15 mouse cellular contexts compared by ENCODE assay signal in the genomic region with DNA sequence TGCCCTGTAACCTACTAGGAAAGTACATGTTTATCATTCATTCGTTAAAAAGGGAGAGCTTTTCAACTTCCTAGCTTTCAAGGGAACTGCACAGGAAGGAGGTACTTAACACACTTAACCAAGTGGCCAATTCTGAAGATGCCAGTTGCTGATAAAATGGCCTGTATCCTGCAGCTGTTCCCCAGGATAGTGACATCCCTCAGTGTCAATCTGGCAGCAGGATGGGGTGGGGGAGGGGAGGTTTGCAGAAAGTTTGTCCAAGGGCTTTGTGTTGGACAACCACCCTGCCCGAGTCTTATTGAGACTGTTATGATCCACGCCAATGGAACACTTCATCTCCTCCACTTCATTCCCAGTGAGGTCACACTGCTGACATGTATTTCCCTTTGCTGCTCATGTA. TPM values are rescaled to one million over a fixed set of nuclear protein-coding genes. Genes with fewer than 3 reads are reported as not detected.
A peak's percentile ranks its signal among the peaks of the same experiment; 100 is the strongest.
DNase-seq lines count a peak whose midpoint lies in the region; ATAC-seq and TF ChIP-seq lines count a peak whose summit lies in the region.
"Had no signal": no experiment of that assay in that cellular context is flagged by ENCODE, and none has a peak within 500 bp of the region (broad histone marks: within the 10 kb centered on the region; RNA-seq: fewer than 3 reads in every experiment).

No protein-coding gene starts in this region.

- no peak overlapping the region for H3K4me3 ChIP-seq in limb, embryonic 14.5 days (replicated peaks; ENCODE audit: low read length)
- H3K4me3 ChIP-seq in limb, embryonic 10.5 days: no peak overlapping the region
- H3K4me3 ChIP-seq in stomach, embryonic 14.5 days (ENCODE audit: low read depth, low read length): no peak overlapping the region
- H3K4me3 ChIP-seq in stomach, postnatal 0 days (ENCODE audit: low read depth, low read length): no peak overlapping the region
- H3K4me3 ChIP-seq in heart, adult 2 months: no peak overlapping the region
- H3K4me3 ChIP-seq: heart, embryonic 12.5 days; hindbrain, embryonic 10.5 days had no signal

- no peak for TF ChIP-seq EP300 in stomach, postnatal 0 days (optimal IDR thresholded peaks at IDR 0.05)
- no peak for TF ChIP-seq EP300 in heart, adult 2 months (IDR thresholded peaks at IDR 0.05; ENCODE audit: insufficient read depth, low read depth, low read length)

- intact Hi-C loops in heart, adult 2 months (cut with DNase I): no loop called here

- WGBS in limb, embryonic 14.5 days: 42% methylated on average over 3 of the region's 3 CpGs
- WGBS in limb, embryonic 10.5 days: 62% methylated on average over 3 of the region's 3 CpGs
- 32% methylated on average over 3 of the region's 3 CpGs for WGBS in stomach, embryonic 14.5 days
- WGBS in stomach, postnatal 0 days: 34% methylated on average over 3 of the region's 3 CpGs
- WGBS in heart, adult 2 months: 24% methylated on average over 3 of the region's 3 CpGs

- H3K27ac ChIP-seq in limb, embryonic 14.5 days (replicated peaks; ENCODE audit: low read depth, low read length): no peak overlapping the region
- no peak overlapping the region for H3K27ac ChIP-seq in limb, embryonic 10.5 days
- H3K27ac ChIP-seq in stomach, embryonic 14.5 days (ENCODE audit: low read length): no peak overlapping the region
- no peak overlapping the region for H3K27ac ChIP-seq in stomach, postnatal 0 days (replicated peaks)
- H3K27ac ChIP-seq in heart, adult 2 months: no peak overlapping the region
- H3K27ac ChIP-seq: hindbrain, embryonic 10.5 days; hindbrain, embryonic 14.5 days had no signal

- no peak overlapping the region for H3K4me2 ChIP-seq in limb, embryonic 14.5 days (replicated peaks; ENCODE audit: low read depth, low read length, severe bottlenecking)
- no peak overlapping the region for H3K4me2 ChIP-seq in stomach, embryonic 14.5 days (replicated peaks; ENCODE audit: low read depth, low read length)
- no peak overlapping the region for H3K4me2 ChIP-seq in stomach, postnatal 0 days (replicated peaks; ENCODE audit: low read depth)
- H3K4me2 ChIP-seq: heart, embryonic 12.5 days; hindbrain, embryonic 14.5 days had no signal

- no peaks in the 10 kb centered on the region for H3K36me3 ChIP-seq in limb, embryonic 14.5 days (ENCODE audit: control insufficient read depth, insufficient read depth, low read length)
- 0 out of 2 replicates have a peak, but pooled peaks cover 4% of the 10 kb centered on the region for H3K36me3 ChIP-seq in limb, embryonic 10.5 days
- H3K36me3 ChIP-seq in stomach, embryonic 14.5 days (ENCODE audit: control insufficient read depth, insufficient read depth, low read length): no peaks in the 10 kb centered on the region
- no peaks in the 10 kb centered on the region for H3K36me3 ChIP-seq in stomach, postnatal 0 days (ENCODE audit: control insufficient read depth, insufficient read depth, low read length)
- H3K36me3 ChIP-seq in heart, adult 2 months (ENCODE audit: control insufficient read depth, insufficient read depth, low read length): no peaks in the 10 kb centered on the region
- H3K36me3 ChIP-seq: hindbrain, embryonic 10.5 days had no signal

- no peaks in the 10 kb centered on the region for H3K9me3 ChIP-seq in limb, embryonic 14.5 days (ENCODE audit: control insufficient read depth, low read length)
- H3K9me3 ChIP-seq in limb, embryonic 10.5 days (replicated peaks): no peaks in the 10 kb centered on the region
- H3K9me3 ChIP-seq in stomach, embryonic 14.5 days (ENCODE audit: control insufficient read depth, low read depth, low read length): no peaks in the 10 kb centered on the region
- no peaks in the 10 kb centered on the region for H3K9me3 ChIP-seq in stomach, postnatal 0 days (ENCODE audit: control insufficient read depth, low read length)
- H3K9me3 ChIP-seq: hindbrain, embryonic 10.5 days had no signal

- H3K9ac ChIP-seq in limb, embryonic 14.5 days (ENCODE audit: low read depth, low read length, severe bottlenecking): no peak overlapping the region
- no peak overlapping the region for H3K9ac ChIP-seq in stomach, embryonic 14.5 days (replicated peaks; ENCODE audit: low read depth, low read length)
- H3K9ac ChIP-seq in stomach, postnatal 0 days (ENCODE audit: low read length): no peak overlapping the region
- no peak overlapping the region for H3K9ac ChIP-seq in heart, adult 2 months (ENCODE audit: low read depth, low read length)
- H3K9ac ChIP-seq: heart, embryonic 12.5 days; hindbrain, embryonic 14.5 days had no signal

- no peaks in the 10 kb centered on the region for H3K79me2 ChIP-seq in heart, adult 2 months (replicated peaks; ENCODE audit: control insufficient read depth, insufficient read depth, low read length)

- no peak for DNase-seq in limb, embryonic 14.5 days (ENCODE audit: low spot score)
- no peak for DNase-seq in limb, embryonic 10.5 days (ENCODE audit: low spot score)
- no peak for DNase-seq in stomach, postnatal 0 days (ENCODE audit: low spot score)
- DNase-seq in mesoderm, embryonic 11.5 days (ENCODE audit: low read depth, low spot score): peak; percentile 31
- DNase-seq in heart, adult 2 months: no peak
- DNase-seq: adrenal gland, adult 8-10 months; adrenal gland, postnatal 36 days; cerebellum, adult 2 months; cerebellum, postnatal 10 days; gastrocnemius, postnatal 14 days had no signal

- no peak for TF ChIP-seq CTCF in stomach, postnatal 0 days (IDR thresholded peaks at IDR 0.05; ENCODE audit: low read depth)
- TF ChIP-seq CTCF in heart, adult 2 months (IDR thresholded peaks at IDR 0.05): no peak

- H3K4me1 ChIP-seq in limb, embryonic 14.5 days (ENCODE audit: control insufficient read depth, insufficient read depth, low read length): no peaks in the 10 kb centered on the region
- peaks cover 7% of the 10 kb centered on the region for H3K4me1 ChIP-seq in limb, embryonic 10.5 days
- no peaks in the 10 kb centered on the region for H3K4me1 ChIP-seq in stomach, embryonic 14.5 days (ENCODE audit: control insufficient read depth, insufficient read depth, low read length)
- no peaks in the 10 kb centered on the region for H3K4me1 ChIP-seq in stomach, postnatal 0 days (replicated peaks; ENCODE audit: control insufficient read depth, insufficient read depth)
- H3K4me1 ChIP-seq in heart, adult 2 months (ENCODE audit: control insufficient read depth, insufficient read depth, low read length): no peaks in the 10 kb centered on the region

- no peak for TF ChIP-seq POLR2A in limb, embryonic 14.5 days (IDR thresholded peaks at IDR 0.05; ENCODE audit: borderline replicate concordance, extremely low read depth, insufficient read depth, insufficient read length)
- TF ChIP-seq POLR2A in heart, adult 2 months (IDR thresholded peaks at IDR 0.05; ENCODE audit: insufficient read depth, low read depth, low read length): no peak

- peak; percentile 41; the same call in 1 of the 2 replicates for ATAC-seq in limb, embryonic 14.5 days (ENCODE audit: low FRiP score, low read depth)
- ATAC-seq in stomach, embryonic 14.5 days (ENCODE audit: insufficient number of reproducible peaks, insufficient read depth, low FRiP score, low read depth): 0 out of 2 replicates have a peak, but pooled peaks have one; percentile 4
- no peak for ATAC-seq in stomach, postnatal 0 days (ENCODE audit: low FRiP score, low TSS enrichment)
- ATAC-seq: forebrain, embryonic 16.5 days had no signal

- no peaks in the 10 kb centered on the region for H3K27me3 ChIP-seq in limb, embryonic 14.5 days (ENCODE audit: control insufficient read depth, insufficient read depth, low read length)
- no peaks in the 10 kb centered on the region for H3K27me3 ChIP-seq in limb, embryonic 10.5 days (ENCODE audit: low read depth, poor library complexity, severe bottlenecking)
- no peaks in the 10 kb centered on the region for H3K27me3 ChIP-seq in stomach, embryonic 14.5 days (ENCODE audit: control insufficient read depth, insufficient read depth, low read length)
- H3K27me3 ChIP-seq in stomach, postnatal 0 days (ENCODE audit: control insufficient read depth, insufficient read depth, low read length): no peaks in the 10 kb centered on the region
- H3K27me3 ChIP-seq in heart, adult 2 months (ENCODE audit: control insufficient read depth, insufficient read depth, low read length): no peaks in the 10 kb centered on the region
- H3K27me3 ChIP-seq: heart, embryonic 12.5 days had no signal

RNA-seq across cellular contexts. Expression of gene Tln2, which starts 50.0 kb away (rescaled TPM):
- 17.5 and 20.6 TPM in 2 replicates for polyA plus RNA-seq in limb, embryonic 14.5 days (2012; rRNA removed)
- polyA plus RNA-seq in limb, embryonic 14.5 days (2014; fragmentation: Nextera tagmentation; extraction: Ambion mirVana): 38.4 and 39.2 TPM in 2 replicates
- 40.2 and 41.5 TPM in 2 replicates for polyA plus RNA-seq in limb, embryonic 10.5 days (2016; fragmentation: Nextera tagmentation; extraction: Ambion mirVana)
- polyA plus RNA-seq in stomach, embryonic 14.5 days (2014; fragmentation: Nextera tagmentation; extraction: Ambion mirVana): 41.9 and 56.1 TPM in 2 replicates
- polyA plus RNA-seq in stomach, postnatal 0 days (2015; fragmentation: Nextera tagmentation; extraction: Ambion mirVana): 14.3 and 17.5 TPM in 2 replicates
- 10 to 100 TPM; 67.1 to 78.2 TPM for total RNA-seq in heart, adult 2 months (2021)
- polyA plus RNA-seq in heart, adult 2 months (2012; rRNA removed): 20.1 and 29.3 TPM in 2 replicates
